Mouse (Mus musculus): ENCODE data around the gene Wscd2.
"Not testable (repeated sequence)": the region's sequence is repeated elsewhere in the genome, so short reads cannot be mapped to it uniquely, and the experiment has no call there.

Wscd2 gene

DNA sequence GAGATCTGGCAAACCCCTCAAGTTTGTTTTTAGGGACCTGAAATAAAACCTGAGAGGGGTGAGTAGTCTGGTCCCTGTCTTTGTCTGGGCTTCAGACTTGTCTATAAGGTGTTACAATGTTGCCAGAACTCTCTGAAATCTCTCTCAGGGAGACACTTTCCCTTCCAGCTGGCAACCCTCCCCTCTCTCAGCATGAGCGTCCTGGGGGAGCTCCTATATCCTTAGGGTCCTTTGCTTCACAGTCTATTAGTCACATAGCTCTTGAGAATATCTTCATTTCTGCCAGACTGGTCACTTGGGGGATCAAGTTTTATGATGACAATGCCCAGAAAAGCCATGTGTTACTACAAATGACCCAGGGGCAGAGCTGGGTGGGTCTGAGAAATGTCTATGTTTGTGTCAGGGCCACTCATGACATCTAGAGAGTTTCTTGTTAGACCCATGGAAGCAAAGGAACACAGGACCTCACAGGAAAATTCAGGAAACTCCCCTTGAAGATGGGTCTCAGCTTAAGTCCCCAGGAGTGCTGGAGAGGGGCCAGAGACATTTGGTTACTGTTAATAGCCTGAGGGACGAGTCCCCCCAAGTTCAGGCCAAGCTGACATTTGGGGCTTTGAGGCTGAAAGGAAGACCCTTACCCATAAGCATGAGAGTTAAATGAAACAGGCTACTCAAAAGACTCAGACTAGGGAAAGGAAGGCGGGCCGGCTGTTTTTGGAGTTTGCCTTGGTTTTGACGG, 93.5 kb downstream of the Wscd2 start:
- DNase-seq (ENCODE audit: low spot score) = no peak

DNA sequence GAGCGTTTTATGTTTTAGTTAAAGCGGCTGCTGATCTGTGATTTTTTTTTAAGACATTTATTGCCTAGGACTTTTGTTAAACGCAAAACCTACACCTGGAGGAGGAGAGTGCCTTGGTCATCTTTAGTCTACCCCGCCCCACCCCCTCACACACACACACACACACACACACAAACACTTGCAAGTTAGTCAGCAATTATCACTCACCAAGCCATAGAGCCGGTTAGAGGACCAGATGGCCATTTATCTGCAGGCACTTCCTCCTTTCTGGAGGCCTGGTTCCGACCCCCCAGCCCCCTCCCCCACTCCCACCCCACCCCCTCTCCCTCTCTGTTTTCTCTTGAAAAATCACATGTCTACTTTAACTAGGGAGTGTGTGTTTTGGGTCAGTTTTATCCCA, 94.3 kb downstream of the Wscd2 start:
- DNase-seq (ENCODE audit: low spot score) = no peak

DNA sequence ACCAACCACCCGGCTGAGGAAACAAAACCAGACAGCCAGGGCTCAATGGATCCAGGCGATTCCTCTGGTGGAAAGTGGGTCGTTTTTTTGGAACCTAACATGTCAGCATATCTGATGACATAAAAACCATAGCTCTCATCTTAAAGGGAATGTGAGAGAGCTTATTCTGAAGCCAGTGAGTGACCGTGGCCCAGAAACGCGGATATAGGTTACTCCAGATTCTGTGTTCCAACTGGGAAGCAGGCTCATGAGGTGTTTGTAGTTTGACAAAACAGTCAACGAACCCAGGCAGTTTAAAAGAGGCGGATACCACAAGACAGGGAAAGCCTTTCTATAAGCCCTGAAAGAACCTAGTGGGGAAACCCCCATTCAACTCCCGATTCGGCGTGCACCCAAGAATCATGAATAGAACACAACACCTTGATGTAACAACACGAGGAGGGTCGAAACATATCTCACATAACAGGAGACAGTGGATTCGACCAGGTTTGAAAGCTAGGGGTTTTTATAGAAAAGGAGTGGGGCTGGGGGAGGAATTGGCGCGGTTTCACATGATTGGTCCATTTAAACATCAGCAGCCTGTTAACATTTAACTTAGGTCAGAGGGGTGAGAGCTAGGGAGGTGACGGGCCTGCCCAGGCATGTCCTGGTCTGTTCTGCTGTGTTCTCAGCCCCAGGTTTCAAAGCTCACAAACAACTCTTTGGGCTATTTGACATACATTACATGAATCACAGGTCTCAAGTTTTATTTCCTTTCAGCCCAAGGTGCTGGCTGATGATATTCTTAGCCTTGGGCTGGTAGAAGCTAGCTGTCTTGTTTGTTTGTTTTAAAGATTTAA, 95.7 kb downstream of the Wscd2 start:
- DNase-seq (ENCODE audit: low spot score) = not testable (repeated sequence)

DNA sequence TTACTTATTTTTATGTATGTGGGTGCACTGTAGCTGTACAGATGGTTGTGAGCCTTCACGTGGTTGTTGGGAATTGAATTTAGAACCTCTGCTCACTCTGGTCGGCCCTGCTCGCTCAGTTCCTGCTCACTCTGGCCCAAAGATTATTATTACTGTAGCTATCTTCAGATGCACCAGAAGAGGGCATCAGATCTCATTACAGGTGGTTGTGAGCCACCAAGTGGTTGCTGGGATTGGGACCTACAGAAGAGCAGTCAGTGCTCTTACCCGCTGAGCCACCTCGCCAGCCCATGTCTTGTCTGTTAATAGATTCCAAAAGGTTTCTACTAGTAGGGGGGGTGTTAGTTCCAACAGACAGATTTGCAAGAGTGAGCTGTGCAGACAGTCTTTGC, 96.3 kb downstream of the Wscd2 start:
- DNase-seq (ENCODE audit: low spot score) = not testable (repeated sequence)

GRCm38 (mm10) chr5:113590010-113590640, 100.0 kb downstream of the Wscd2 start:
- DNase-seq (ENCODE audit: low spot score) = no peak

GRCm38 (mm10) chr5:113591166-113591565, 101.0 kb downstream of the Wscd2 start:
- DNase-seq (ENCODE audit: low spot score) = no peak

DNA sequence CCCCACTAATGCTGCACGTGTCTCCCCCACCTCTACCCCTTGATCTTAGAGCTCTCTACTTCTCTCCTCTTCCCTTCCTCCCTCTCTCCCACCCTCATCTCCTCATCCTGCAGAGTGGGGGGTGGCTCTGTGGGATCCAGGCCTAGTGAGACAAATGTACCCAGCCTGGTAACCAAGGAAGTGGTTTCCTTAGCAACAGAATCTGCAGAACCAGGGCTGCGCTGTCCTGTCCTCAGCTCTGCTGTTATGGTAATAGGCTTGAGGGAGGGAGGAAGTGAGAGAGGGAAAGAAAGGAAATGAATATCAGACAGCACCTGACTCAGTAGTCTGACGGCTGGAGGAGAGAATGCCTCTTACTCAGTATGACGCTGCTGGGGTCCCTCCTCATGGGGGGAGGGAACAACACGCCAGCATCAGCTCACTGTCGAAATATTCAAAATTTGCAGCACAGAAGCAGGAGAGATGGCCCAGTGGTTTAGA, 101.7 kb downstream of the Wscd2 start:
- DNase-seq (ENCODE audit: low spot score) = no peak

GRCm38 (mm10) chr5:113593911-113594705, 104.0 kb downstream of the Wscd2 start:
- DNase-seq (ENCODE audit: low spot score) = no peak

GRCm38 (mm10) chr5:113596252-113596651, 106.1 kb downstream of the Wscd2 start:
- DNase-seq (ENCODE audit: low spot score) = no peak

DNA sequence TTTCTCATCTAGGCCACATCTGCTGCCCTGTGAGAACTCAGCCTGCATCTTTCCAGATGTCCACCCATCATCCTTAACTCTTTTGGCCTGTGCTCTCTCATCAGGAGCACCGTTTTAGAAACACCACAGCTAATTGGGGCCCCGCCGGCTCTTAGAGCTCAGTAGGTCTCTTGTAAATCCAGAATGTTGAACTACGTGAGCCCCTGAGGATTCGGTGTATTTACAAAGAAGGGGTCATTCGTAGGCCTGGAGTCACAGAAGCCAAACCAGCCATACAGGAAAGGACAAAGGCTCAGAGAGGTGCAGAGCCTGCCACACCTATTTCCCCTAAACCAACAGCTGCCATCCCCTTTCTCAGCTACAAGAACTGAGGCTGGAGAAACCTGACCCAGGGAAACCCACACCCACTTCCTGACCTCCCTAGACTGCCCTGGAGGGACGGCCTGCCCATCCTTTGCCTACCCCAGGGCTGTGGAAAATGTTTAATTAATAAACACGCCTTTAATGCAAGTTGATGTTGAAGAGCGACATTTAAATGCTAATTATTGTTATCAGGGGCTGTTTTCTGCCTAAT, 106.7 kb downstream of the Wscd2 start:
- DNase-seq (ENCODE audit: low spot score) = no peak

- DNase-seq (ENCODE audit: low spot score) = no peak
These were observed 110.0 kb downstream of the Wscd2 start for GRCm38 (mm10) chr5:113600181-113600580.

GRCm38 (mm10) chr5:113600803-113601202, 110.7 kb downstream of the Wscd2 start:
- DNase-seq (ENCODE audit: low spot score) = no peak

- DNase-seq (ENCODE audit: low spot score) = no peak
These were observed 113.3 kb downstream of the Wscd2 start for GRCm38 (mm10) chr5:113603471-113603870.

GRCm38 (mm10) chr5:113604758-113605157, 114.6 kb downstream of the Wscd2 start:
- no peak for DNase-seq (ENCODE audit: low spot score)

DNA sequence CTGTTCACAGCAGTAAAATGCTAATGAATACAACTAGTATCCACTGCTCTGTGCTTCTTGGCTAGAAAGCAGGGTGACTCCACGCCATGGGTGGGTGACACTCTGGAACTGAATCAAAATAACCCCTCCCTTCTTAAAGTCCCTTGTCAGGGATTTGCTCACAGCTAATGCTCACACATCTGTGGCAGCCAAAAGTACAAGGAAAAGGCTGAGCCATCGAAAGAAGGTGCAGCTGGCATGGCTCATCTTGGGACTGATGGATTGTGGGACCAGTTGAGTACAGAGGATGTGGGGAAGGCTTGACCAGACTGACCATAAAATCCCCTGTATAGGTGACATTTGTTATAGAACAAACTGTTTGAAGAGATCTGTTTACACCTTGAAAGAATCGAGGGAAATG, 116.0 kb downstream of the Wscd2 start:
- no peak for DNase-seq (ENCODE audit: low spot score)

GRCm38 (mm10) chr5:113606961-113607785, 117.0 kb downstream of the Wscd2 start:
- DNase-seq (ENCODE audit: low spot score) = no peak

DNA sequence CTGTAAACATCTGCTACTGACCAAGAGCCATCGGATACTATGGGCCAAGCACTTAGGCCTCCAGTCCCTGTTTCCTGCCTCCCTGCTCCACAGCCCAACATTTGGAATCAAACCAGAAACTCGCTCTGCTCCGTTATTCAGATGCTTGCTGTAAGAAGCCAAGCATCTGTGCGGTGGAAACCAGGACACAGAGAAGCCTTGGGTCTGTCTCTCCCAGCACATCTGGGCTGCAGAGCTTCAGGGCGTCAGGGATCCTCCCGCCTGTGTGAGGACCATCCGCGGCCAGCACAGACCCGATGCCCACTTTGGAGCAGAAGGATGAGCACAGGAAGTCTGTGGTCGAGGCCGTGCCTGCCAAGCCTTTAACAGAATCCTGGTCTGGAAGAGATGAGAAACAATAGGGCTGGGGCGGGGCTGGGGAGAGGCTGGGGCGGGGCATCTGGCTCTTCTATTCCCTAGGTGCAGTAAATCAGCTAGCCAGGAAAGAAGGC, 117.9 kb downstream of the Wscd2 start:
- DNase-seq (ENCODE audit: low spot score) = no peak

DNA sequence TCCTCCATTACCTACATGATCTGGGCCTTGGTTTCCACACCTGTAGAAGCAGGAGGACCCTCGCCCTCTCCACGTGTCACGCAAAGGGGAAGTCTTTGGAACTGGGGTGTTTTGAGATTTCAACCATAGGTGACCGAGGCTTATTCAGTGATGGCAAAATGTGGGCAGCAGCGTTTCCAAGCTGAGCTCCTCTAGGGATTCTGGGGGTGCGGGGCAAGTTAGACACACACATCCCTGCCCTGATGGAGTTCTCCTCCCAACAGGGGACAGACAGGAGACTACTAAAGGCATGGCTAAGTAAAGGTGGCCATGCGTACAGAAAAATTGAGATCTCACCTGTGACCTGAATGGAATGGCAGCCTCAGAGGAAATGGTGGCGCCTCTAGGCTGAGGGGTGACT, 118.4 kb downstream of the Wscd2 start:
- DNase-seq (ENCODE audit: low spot score) = no peak

DNA sequence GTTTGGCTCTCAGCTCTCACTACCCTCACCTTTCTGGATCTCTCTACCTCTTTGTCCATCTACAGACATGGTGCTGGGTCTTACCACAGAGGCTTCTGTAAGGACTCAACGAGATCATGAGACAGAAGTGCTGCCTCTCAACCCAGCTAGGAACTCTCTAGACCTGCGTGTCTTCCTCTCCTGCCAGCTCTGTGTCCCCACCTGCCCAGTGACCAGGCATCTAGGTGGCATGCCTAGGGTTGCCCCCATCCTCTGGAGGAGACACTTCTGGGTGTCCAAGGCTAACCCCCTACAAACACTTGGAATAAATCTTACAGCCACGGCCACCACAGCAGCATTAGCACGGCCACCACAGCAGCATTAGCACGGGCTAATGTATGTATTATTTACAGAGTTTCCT, 119.8 kb downstream of the Wscd2 start:
- DNase-seq (ENCODE audit: low spot score) = no peak

DNA sequence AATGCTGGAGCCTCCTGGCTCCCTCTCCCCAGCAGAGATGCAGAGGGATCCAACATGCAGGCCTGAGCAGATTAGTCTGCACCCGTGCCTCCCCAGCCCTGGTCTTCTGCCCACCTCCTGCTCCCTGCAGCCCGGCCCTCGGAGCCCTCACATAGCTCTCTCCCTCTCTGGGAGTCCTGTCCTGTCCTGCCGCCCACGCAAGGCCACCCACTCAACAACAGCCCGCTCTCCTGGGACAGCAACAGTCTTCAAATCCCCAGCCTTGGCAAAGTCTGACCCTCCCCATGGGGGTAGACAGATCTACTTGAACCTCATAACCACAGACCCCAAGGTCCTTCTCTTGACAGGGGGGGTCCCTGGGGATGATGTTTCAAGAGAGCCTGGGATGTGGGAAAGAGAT, 120.4 kb downstream of the Wscd2 start:
- no peak for DNase-seq (ENCODE audit: low spot score)

GRCm38 (mm10) chr5:113611131-113611530, 121.0 kb downstream of the Wscd2 start:
- DNase-seq (ENCODE audit: low spot score) = no peak
